15 mouse cellular contexts compared by ENCODE assay signal in genomic region chr11:84324032-84324752, GRCm38 (mm10).
DNase-seq lines count a peak whose midpoint lies in the region; ATAC-seq and TF ChIP-seq lines count a peak whose summit lies in the region.
"Had no signal": no experiment of that assay in that cellular context is flagged by ENCODE, and none has a peak within 500 bp of the region (broad histone marks: within the 10 kb centered on the region; RNA-seq: fewer than 3 reads in every experiment).

No protein-coding gene starts in this region.

- no peak for DNase-seq in forebrain, embryonic 11.5 days (ENCODE audit: low spot score)
- DNase-seq in forebrain, embryonic 10.5 days (ENCODE audit: extremely low spot score, low spot score): no peak
- DNase-seq in neural tube, embryonic 10.5 days (ENCODE audit: extremely low spot score, low spot score): no peak
- peak; percentile 43 for DNase-seq in hindbrain, embryonic 14.5 days (ENCODE audit: low spot score)
- no peak for DNase-seq in kidney, adult 18-20 months
- DNase-seq: adrenal gland, postnatal 14 days; cerebellum, adult 11-12 months; heart, postnatal 10 days; kidney, adult 11 months; liver, embryonic 13.5 days; right cerebral cortex, postnatal 14 days had no signal

- no peak overlapping the region for H3K4me2 ChIP-seq in forebrain, embryonic 11.5 days (ENCODE audit: low read depth, low read length, severe bottlenecking)
- H3K4me2 ChIP-seq in neural tube, embryonic 12.5 days (replicated peaks): no peak overlapping the region
- 0 out of 2 replicates have a peak overlapping the region, but pooled peaks have one; percentile 4 for H3K4me2 ChIP-seq in hindbrain, embryonic 14.5 days (replicated peaks)
- H3K4me2 ChIP-seq in neural tube, embryonic 15.5 days: no peak overlapping the region
- H3K4me2 ChIP-seq in intestine, postnatal 0 days (replicated peaks; ENCODE audit: low read depth): no peak overlapping the region
- H3K4me2 ChIP-seq: liver, embryonic 13.5 days had no signal

- TF ChIP-seq CTCF in intestine, postnatal 0 days (IDR thresholded peaks at IDR 0.05; ENCODE audit: low read depth): no peak

- no peak overlapping the region for H3K9ac ChIP-seq in forebrain, embryonic 11.5 days (ENCODE audit: low read length)
- no peak overlapping the region for H3K9ac ChIP-seq in neural tube, embryonic 12.5 days
- H3K9ac ChIP-seq in hindbrain, embryonic 14.5 days: peak overlapping the region; percentile 44; the same call in 1 of the 2 replicates
- H3K9ac ChIP-seq in neural tube, embryonic 15.5 days (replicated peaks): no peak overlapping the region
- H3K9ac ChIP-seq in intestine, postnatal 0 days (ENCODE audit: low read depth, low read length): no peak overlapping the region
- H3K9ac ChIP-seq: liver, embryonic 13.5 days had no signal

- peak overlapping the region; percentile 59; the same call in 1 of the 2 replicates for H3K27ac ChIP-seq in forebrain, embryonic 11.5 days (ENCODE audit: low read depth, low read length)
- H3K27ac ChIP-seq in forebrain, embryonic 10.5 days: no peak overlapping the region
- H3K27ac ChIP-seq in neural tube, embryonic 12.5 days: 0 out of 2 replicates have a peak overlapping the region, but pooled peaks have one; percentile 26
- peak overlapping the region; percentile 85 for H3K27ac ChIP-seq in hindbrain, embryonic 14.5 days
- H3K27ac ChIP-seq in neural tube, embryonic 15.5 days (replicated peaks): peak overlapping the region; percentile 76
- no peak overlapping the region for H3K27ac ChIP-seq in intestine, postnatal 0 days (ENCODE audit: low read depth, low read length)
- H3K27ac ChIP-seq: liver, embryonic 13.5 days; macrophage had no signal

- no peaks in the 10 kb centered on the region for H3K9me3 ChIP-seq in forebrain, embryonic 11.5 days (ENCODE audit: control insufficient read depth, low read length)
- no peaks in the 10 kb centered on the region for H3K9me3 ChIP-seq in forebrain, embryonic 10.5 days
- H3K9me3 ChIP-seq in neural tube, embryonic 12.5 days: no peaks in the 10 kb centered on the region
- H3K9me3 ChIP-seq in hindbrain, embryonic 14.5 days (ENCODE audit: control insufficient read depth, low read length): no peaks in the 10 kb centered on the region
- H3K9me3 ChIP-seq in neural tube, embryonic 15.5 days (replicated peaks): no peaks in the 10 kb centered on the region
- H3K9me3 ChIP-seq in intestine, postnatal 0 days (ENCODE audit: control insufficient read depth): no peaks in the 10 kb centered on the region
- H3K9me3 ChIP-seq: liver, embryonic 13.5 days had no signal

- no peak for ATAC-seq in forebrain, embryonic 11.5 days (replicated peaks; ENCODE audit: low FRiP score)
- no peak for ATAC-seq in neural tube, embryonic 12.5 days (ENCODE audit: low FRiP score, low read depth)
- no peak; the same call in 1 of the 2 replicates for ATAC-seq in hindbrain, embryonic 14.5 days (ENCODE audit: low FRiP score)
- peak; percentile 35; the same call in 1 of the 2 replicates for ATAC-seq in neural tube, embryonic 15.5 days (ENCODE audit: low FRiP score)
- ATAC-seq in intestine, postnatal 0 days: no peak

- no peaks in the 10 kb centered on the region for H3K4me1 ChIP-seq in forebrain, embryonic 11.5 days (replicated peaks; ENCODE audit: control insufficient read depth, insufficient read depth, low read length)
- peaks cover 4% of the 10 kb centered on the region; the same call in 1 of the 2 replicates for H3K4me1 ChIP-seq in forebrain, embryonic 10.5 days
- H3K4me1 ChIP-seq in neural tube, embryonic 12.5 days: 0 out of 2 replicates have a peak, but pooled peaks cover 5% of the 10 kb centered on the region
- peaks cover 20% of the 10 kb centered on the region; the same call in 1 of the 2 replicates for H3K4me1 ChIP-seq in hindbrain, embryonic 14.5 days (replicated peaks; ENCODE audit: control insufficient read depth, insufficient read depth, low read length)
- peaks cover 15% of the 10 kb centered on the region for H3K4me1 ChIP-seq in neural tube, embryonic 15.5 days
- H3K4me1 ChIP-seq in intestine, postnatal 0 days (replicated peaks; ENCODE audit: control insufficient read depth, insufficient read depth, low read length): no peaks in the 10 kb centered on the region
- H3K4me1 ChIP-seq: liver, embryonic 13.5 days had no signal

- H3K27me3 ChIP-seq in forebrain, embryonic 11.5 days (ENCODE audit: control insufficient read depth, insufficient read depth, low read length): no peaks in the 10 kb centered on the region
- H3K27me3 ChIP-seq in forebrain, embryonic 10.5 days (ENCODE audit: poor library complexity, severe bottlenecking): no peaks in the 10 kb centered on the region
- H3K27me3 ChIP-seq in neural tube, embryonic 12.5 days (replicated peaks): no peaks in the 10 kb centered on the region
- no peaks in the 10 kb centered on the region for H3K27me3 ChIP-seq in hindbrain, embryonic 14.5 days (ENCODE audit: control insufficient read depth, insufficient read depth, low read length)
- no peaks in the 10 kb centered on the region for H3K27me3 ChIP-seq in neural tube, embryonic 15.5 days (replicated peaks)
- H3K27me3 ChIP-seq in intestine, postnatal 0 days (replicated peaks; ENCODE audit: control insufficient read depth, insufficient read depth, low read length): no peaks in the 10 kb centered on the region
- H3K27me3 ChIP-seq: liver, embryonic 13.5 days had no signal

- H3K36me3 ChIP-seq in forebrain, embryonic 11.5 days (ENCODE audit: control insufficient read depth, insufficient read depth, low read length): no peaks in the 10 kb centered on the region; the same call in 1 of the 2 replicates
- peaks cover 60% of the 10 kb centered on the region for H3K36me3 ChIP-seq in forebrain, embryonic 10.5 days (replicated peaks)
- H3K36me3 ChIP-seq in neural tube, embryonic 12.5 days: peaks cover 5% of the 10 kb centered on the region; the same call in 1 of the 2 replicates
- peaks cover 22% of the 10 kb centered on the region for H3K36me3 ChIP-seq in hindbrain, embryonic 14.5 days (replicated peaks; ENCODE audit: control insufficient read depth, insufficient read depth)
- peaks cover 7% of the 10 kb centered on the region; the same call in 1 of the 2 replicates for H3K36me3 ChIP-seq in neural tube, embryonic 15.5 days
- peaks cover 35% of the 10 kb centered on the region; the same call in 1 of the 2 replicates for H3K36me3 ChIP-seq in intestine, postnatal 0 days (ENCODE audit: control insufficient read depth, insufficient read depth)

- 56% methylated on average over 7 of the region's 7 CpGs for WGBS in forebrain, embryonic 11.5 days
- WGBS in forebrain, embryonic 10.5 days: 84% methylated on average over 7 of the region's 7 CpGs
- 47% methylated on average over 7 of the region's 7 CpGs for WGBS in neural tube, embryonic 12.5 days
- 28% methylated on average over 7 of the region's 7 CpGs for WGBS in hindbrain, embryonic 14.5 days
- WGBS in neural tube, embryonic 15.5 days: 15% methylated on average over 7 of the region's 7 CpGs
- 71% methylated on average over 7 of the region's 7 CpGs for WGBS in intestine, postnatal 0 days

- no peak overlapping the region for H3K4me3 ChIP-seq in forebrain, embryonic 11.5 days (ENCODE audit: low read depth, low read length)
- H3K4me3 ChIP-seq in forebrain, embryonic 10.5 days: no peak overlapping the region
- H3K4me3 ChIP-seq in neural tube, embryonic 12.5 days: no peak overlapping the region
- H3K4me3 ChIP-seq in hindbrain, embryonic 14.5 days (replicated peaks; ENCODE audit: low read length): no peak overlapping the region
- H3K4me3 ChIP-seq in neural tube, embryonic 15.5 days (replicated peaks): no peak overlapping the region
- no peak overlapping the region for H3K4me3 ChIP-seq in intestine, postnatal 0 days (ENCODE audit: low read depth, low read length)
- H3K4me3 ChIP-seq: liver, embryonic 13.5 days had no signal

Comparison
In these comparisons a context has a peak if more than half of its experiments do, and no peak if none do; other contexts are left out.
1. H3K27ac ChIP-seq: peak in forebrain, embryonic 11.5 days (single experiment), neural tube, embryonic 12.5 days (single experiment), hindbrain, embryonic 14.5 days (single experiment) and neural tube, embryonic 15.5 days (single experiment); none in forebrain, embryonic 10.5 days (single experiment) and intestine, postnatal 0 days (single experiment).